Mouse (Mus musculus) testis, adult 2 months (tissue): ENCODE measurements around the gene Syn3.

Source experiments
- CTCF ChIP-seq: fragments of 200-500 bp; IDR thresholded peaks from 2 replicates; pipeline ENCODE4 v1.5.1; 2012; ENCODE audit warnings: low read depth, mild to moderate bottlenecking, inconsistent platforms, low read length, moderate library complexity; ENCODE audit not compliant: control insufficient read depth, insufficient read depth, insufficient replicate concordance
- POLR2A ChIP-seq: fragments of 200-500 bp; IDR thresholded peaks from 2 replicates; pipeline ENCODE4 v1.6.1; 2012; ENCODE audit warnings: low read depth, mild to moderate bottlenecking, inconsistent platforms, low read length, moderate library complexity; ENCODE audit not compliant: control insufficient read depth

- no peak for TF ChIP-seq CTCF
- no peak for TF ChIP-seq POLR2A
Measured at GRCm38 (mm10) chr10:86376392-86377185, 122.1 kb downstream of the Syn3 start.
